Mouse (Mus musculus) liver, postnatal 0 days (tissue): ENCODE results near the gene 4933402J07Rik. TPM values are rescaled to one million over a fixed set of nuclear protein-coding genes. Genes with fewer than 3 reads are reported as not detected.

ENCODE experiments used
- ATAC-seq: fragments of 200-750 bp; cut with Nextera tagmentation; 2 replicates; pipeline ENCODE4 v1.8.0; 2017; ENCODE audit warnings: mild to moderate bottlenecking, moderate library complexity
- DNase-seq: peaks from one replicate; pipeline ENCODE4 v3.0.0-alpha.2; 2016
- H3K27ac ChIP-seq: fragments of 300-500 bp; sonication (generic); 2 replicates; pipeline ENCODE4 v1.5.1; 2014; ENCODE audit warnings: antibody characterized with exemption, moderate library complexity, mild to moderate bottlenecking, low read depth
- H3K27me3 ChIP-seq: fragments of 300-500 bp; sonication (generic); 2 replicates; pipeline ENCODE4 v1.6.1; 2014; ENCODE audit warnings: low read length, control low read depth, mixed read lengths; ENCODE audit not compliant: insufficient read depth
- H3K36me3 ChIP-seq: fragments of 300-500 bp; sonication (generic); replicated peaks from 2 replicates; pipeline ENCODE4 v1.6.1; 2014; ENCODE audit warnings: mild to moderate bottlenecking, control low read depth, low read length, moderate library complexity, mixed read lengths; ENCODE audit not compliant: insufficient read depth
- H3K4me1 ChIP-seq: fragments of 300-500 bp; sonication (generic); 2 replicates; pipeline ENCODE4 v1.6.1; 2014; ENCODE audit warnings: antibody characterized with exemption, mild to moderate bottlenecking, control low read depth; ENCODE audit not compliant: insufficient read depth
- H3K4me2 ChIP-seq: fragments of 300-500 bp; sonication (generic); 2 replicates; pipeline ENCODE4 v1.6.1; 2014; ENCODE audit warnings: low read depth, mild to moderate bottlenecking, low read length, moderate library complexity, mixed read lengths
- H3K4me3 ChIP-seq: fragments of 300-500 bp; sonication (generic); 2 replicates; pipeline ENCODE4 v1.5.1; 2014; ENCODE audit warnings: low read depth, low read length
- H3K9ac ChIP-seq: fragments of 300-500 bp; sonication (generic); replicated peaks from 2 replicates; pipeline ENCODE4 v1.6.1; 2014; ENCODE audit warnings: mild to moderate bottlenecking, moderate library complexity
- H3K9me3 ChIP-seq: fragments of 300-500 bp; sonication (generic); 2 replicates; pipeline ENCODE4 v1.6.1; 2016; ENCODE audit warnings: mild to moderate bottlenecking, control low read depth, low read length, mixed read lengths
- CTCF ChIP-seq: sonication (generic); IDR thresholded peaks from 2 replicates; pipeline ENCODE4 v1.5.1; 2016; ENCODE audit warnings: antibody characterized with exemption, low read depth
- EP300 ChIP-seq: IDR thresholded peaks from 2 replicates; pipeline ENCODE4 v1.6.1; 2016; ENCODE audit warnings: antibody characterized with exemption, low read depth, mild to moderate bottlenecking
- WGBS: fragments of 180-500 bp; shearing (Covaris S2); extraction: QIAGEN DNeasy Blood & Tissue Kit; methylation state at CpG from one replicate; pipeline ENCODE4 v1.1.7; 2014; ENCODE audit not compliant: insufficient replicate concordance; 5-methylcytosine and 5-hydroxymethylcytosine counted together
- polyA plus RNA-seq: library from polyadenylated mRNA; unstranded; fragments of >200 nt; fragmentation: Nextera tagmentation; extraction: Ambion mirVana; gene quantifications from 2 replicates; pipeline ENCODE4 v1.2.1, GENCODE M21; 2015

4933402J07Rik gene
- polyA plus RNA-seq, 1 experiment from 2014 or later: not detected

GRCm38 (mm10) chr8:87631776-87632175 is 68.1 kb downstream of the 4933402J07Rik start:
- DNase-seq: no peak

GRCm38 (mm10) chr8:87636226-87636742 is 72.6 kb downstream of the 4933402J07Rik start:
- H3K9me3 ChIP-seq: no peaks in the 10 kb centered on the region
- WGBS: 66% methylated on average over 11 of the region's 11 CpGs
- no peaks in the 10 kb centered on the region for H3K36me3 ChIP-seq
- no peaks in the 10 kb centered on the region for H3K27me3 ChIP-seq
- TF ChIP-seq CTCF (no peak), EP300 (no peak)
- no peak for DNase-seq
- no peak overlapping the region for H3K9ac ChIP-seq
- no peak overlapping the region for H3K27ac ChIP-seq
- H3K4me2 ChIP-seq: no peak overlapping the region
- no peaks in the 10 kb centered on the region for H3K4me1 ChIP-seq
- ATAC-seq: no peak
- no peak overlapping the region for H3K4me3 ChIP-seq

More at GRCm38 (mm10) chr8:87631776-87632175, 68.1 kb downstream of the 4933402J07Rik start:
- H3K9me3 ChIP-seq: no peaks in the 10 kb centered on the region
- H3K4me1 ChIP-seq: no peaks in the 10 kb centered on the region
- H3K4me2 ChIP-seq: no peak overlapping the region
- H3K27ac ChIP-seq: no peak overlapping the region
- TF ChIP-seq EP300 (no peak), CTCF (no peak)
- no peak overlapping the region for H3K9ac ChIP-seq
- no peaks in the 10 kb centered on the region for H3K27me3 ChIP-seq
- WGBS: 65% methylated on average over 7 of the region's 7 CpGs
- H3K36me3 ChIP-seq: no peaks in the 10 kb centered on the region
- no peak overlapping the region for H3K4me3 ChIP-seq
- ATAC-seq: no peak

Other genes starting within 250 kb of the 4933402J07Rik start
- not detected in 2 replicates for gene Cbln1, start 91.2 kb upstream of the 4933402J07Rik start, polyA plus RNA-seq